In genomic region chr3:146711559-146711958, GRCm38 (mm10) we compare ENCODE assay signal across 18 mouse cellular contexts. TPM values are rescaled to one million over a fixed set of nuclear protein-coding genes. Genes with fewer than 3 reads are reported as not detected.
DNase-seq lines count a peak whose midpoint lies in the region; ATAC-seq lines count a peak whose summit lies in the region.
"Had no signal": no experiment of that assay in that cellular context is flagged by ENCODE, and none has a peak within 500 bp of the region (broad histone marks: within the 10 kb centered on the region; RNA-seq: fewer than 3 reads in every experiment).

No protein-coding gene starts in this region.

- no peaks in the 10 kb centered on the region for H3K36me3 ChIP-seq in hindbrain, embryonic 15.5 days
- H3K36me3 ChIP-seq in hindbrain, embryonic 11.5 days (ENCODE audit: control insufficient read depth, insufficient read depth, low read length): no peaks in the 10 kb centered on the region
- H3K36me3 ChIP-seq: heart, embryonic 13.5 days; limb, embryonic 12.5 days; neural tube, embryonic 12.5 days had no signal

- no peak for ATAC-seq in hindbrain, embryonic 15.5 days (ENCODE audit: low FRiP score, low read depth)
- no peak for ATAC-seq in hindbrain, embryonic 11.5 days (ENCODE audit: low FRiP score)
- ATAC-seq: Patski had no signal

- no peaks in the 10 kb centered on the region for H3K27me3 ChIP-seq in hindbrain, embryonic 15.5 days
- H3K27me3 ChIP-seq in hindbrain, embryonic 11.5 days (ENCODE audit: control insufficient read depth, insufficient read depth, low read length): no peaks in the 10 kb centered on the region
- H3K27me3 ChIP-seq: CH12.LX; heart, embryonic 13.5 days; limb, embryonic 12.5 days; neural tube, embryonic 12.5 days; Patski had no signal

- no peaks in the 10 kb centered on the region for H3K9me3 ChIP-seq in hindbrain, embryonic 15.5 days
- no peaks in the 10 kb centered on the region for H3K9me3 ChIP-seq in hindbrain, embryonic 11.5 days (ENCODE audit: control insufficient read depth, low read length)
- H3K9me3 ChIP-seq: heart, embryonic 13.5 days; neural tube, embryonic 12.5 days had no signal

- DNase-seq in hindbrain, embryonic 11.5 days (ENCODE audit: low spot score): no peak
- DNase-seq in right cerebral cortex, postnatal 10 days (ENCODE audit: low spot score in 2 of 2): peak; percentile 66 to 78
- no peak for DNase-seq in right cerebral cortex, adult 2 months (ENCODE audit: low spot score in 2 of 2)
- peak; percentile 30 to 54 for DNase-seq in left cerebral cortex, adult 8-10 months (ENCODE audit: low spot score in 2 of 2)
- peak; percentile 29 for DNase-seq in right cerebral cortex, postnatal 4 days
- no peak for DNase-seq in heart, postnatal 10 days
- DNase-seq in heart, adult 18-20 months: no peak
- DNase-seq: adrenal gland, postnatal 25 days; cerebellum, adult 9-10 months; gastrocnemius, adult 2 months; lung, embryonic 14.5 days had no signal

- H3K27ac ChIP-seq in hindbrain, embryonic 15.5 days (replicated peaks): peak overlapping the region; percentile 36
- no peak overlapping the region for H3K27ac ChIP-seq in hindbrain, embryonic 11.5 days (ENCODE audit: low read depth, low read length)
- H3K27ac ChIP-seq: gastrocnemius, adult 2 months; heart, embryonic 13.5 days; limb, embryonic 12.5 days; neural tube, embryonic 12.5 days had no signal

- H3K4me1 ChIP-seq in hindbrain, embryonic 15.5 days (replicated peaks): 0 out of 2 replicates have a peak, but pooled peaks cover 4% of the 10 kb centered on the region
- no peaks in the 10 kb centered on the region for H3K4me1 ChIP-seq in hindbrain, embryonic 11.5 days (replicated peaks; ENCODE audit: control insufficient read depth, insufficient read depth, low read length)
- H3K4me1 ChIP-seq: limb, embryonic 12.5 days; neural tube, embryonic 12.5 days had no signal

- 63% methylated on average over 6 of the region's 6 CpGs for WGBS in hindbrain, embryonic 15.5 days
- WGBS in hindbrain, embryonic 11.5 days: 65% methylated on average over 6 of the region's 6 CpGs

- intact Hi-C loops in heart, postnatal 10 days (cut with DNase I): no loop called here

- H3K4me3 ChIP-seq in hindbrain, embryonic 15.5 days: no peak overlapping the region
- no peak overlapping the region for H3K4me3 ChIP-seq in hindbrain, embryonic 11.5 days (ENCODE audit: low read depth, low read length)
- H3K4me3 ChIP-seq: gastrocnemius, adult 2 months; heart, embryonic 13.5 days; limb, embryonic 12.5 days; neural tube, embryonic 12.5 days had no signal

- no peak overlapping the region for H3K9ac ChIP-seq in hindbrain, embryonic 15.5 days
- H3K9ac ChIP-seq in hindbrain, embryonic 11.5 days (ENCODE audit: low read depth, low read length): no peak overlapping the region
- H3K9ac ChIP-seq: heart, embryonic 13.5 days; limb, embryonic 12.5 days; lung, embryonic 14.5 days; neural tube, embryonic 12.5 days had no signal

- no peak overlapping the region for H3K4me2 ChIP-seq in hindbrain, embryonic 15.5 days
- H3K4me2 ChIP-seq in hindbrain, embryonic 11.5 days (replicated peaks; ENCODE audit: low read depth, low read length): no peak overlapping the region
- H3K4me2 ChIP-seq: heart, embryonic 13.5 days; limb, embryonic 12.5 days; lung, embryonic 14.5 days; neural tube, embryonic 12.5 days had no signal

RNA-seq across cellular contexts. Expression of gene Samd13, which starts 26.2 kb away (rescaled TPM):
- polyA plus RNA-seq in hindbrain, embryonic 15.5 days (2015; fragmentation: Nextera tagmentation; extraction: Ambion mirVana): 0.30 and 0.72 TPM in 2 replicates
- polyA plus RNA-seq in hindbrain, embryonic 11.5 days (2014; fragmentation: Nextera tagmentation; extraction: Ambion mirVana): 0.56 and 0.60 TPM in 2 replicates
- total RNA-seq in left cerebral cortex, adult 8-10 months (2022): under 1 TPM; 0.23 to 0.49 (median 0.45) TPM
- 1 to 10 TPM; 1.8 TPM for total RNA-seq in heart, postnatal 10 days (2021)
- 1 to 10 TPM; 2.3 TPM for total RNA-seq in heart, adult 18-20 months (2021)
- total RNA-seq: CH12.LX had no signal
- polyA plus RNA-seq: Patski; testis, adult 2 months had no signal

Comparison
In these comparisons a context has a peak if more than half of its experiments do, and no peak if none do; other contexts are left out.
1. DNase-seq: peak in right cerebral cortex, postnatal 10 days (2 of 2), left cerebral cortex, adult 8-10 months (2 of 2) and right cerebral cortex, postnatal 4 days (single experiment); none in hindbrain, embryonic 11.5 days (single experiment), right cerebral cortex, adult 2 months (0 of 2), heart, postnatal 10 days (0 of 2) and heart, adult 18-20 months (0 of 2).